Mouse (Mus musculus) heart, embryonic 12.5 days (tissue): ENCODE measurements at regions not wholly inside any gene's neighbourhood (a gene's known extent, or its start where the extent isn't known, plus 50 kb on each side); places are given as distances from the start of the nearest gene placed in this dataset.

Source experiments
- ATAC-seq: fragments of 200-750 bp; cut with Nextera tagmentation; 2 replicates; pipeline ENCODE4 v1.8.0; 2017; ENCODE audit warnings: moderate TSS enrichment, moderate library complexity; ENCODE audit not compliant: insufficient number of reproducible peaks, low FRiP score
- H3K27ac ChIP-seq: fragments of 300-500 bp; sonication (generic); 2 replicates; pipeline ENCODE4 v1.5.1; 2016; ENCODE audit warnings: mild to moderate bottlenecking, moderate library complexity; ENCODE audit not compliant: poor library complexity, severe bottlenecking
- H3K27me3 ChIP-seq: fragments of 300-500 bp; sonication (generic); replicated peaks from 2 replicates; pipeline ENCODE4 v1.6.1; 2016; ENCODE audit warnings: mild to moderate bottlenecking, moderate library complexity
- H3K36me3 ChIP-seq: fragments of 300-500 bp; sonication (generic); 2 replicates; pipeline ENCODE4 v1.6.1; 2016; ENCODE audit warnings: mild to moderate bottlenecking, moderate library complexity
- H3K4me1 ChIP-seq: fragments of 300-500 bp; sonication (generic); replicated peaks from 2 replicates; pipeline ENCODE4 v1.6.1; 2016; ENCODE audit warnings: mild to moderate bottlenecking
- H3K4me2 ChIP-seq: fragments of 300-500 bp; sonication (generic); 2 replicates; pipeline ENCODE4 v1.6.1; 2016; ENCODE audit warnings: mild to moderate bottlenecking, moderate library complexity
- H3K4me3 ChIP-seq: fragments of 300-500 bp; sonication (generic); 2 replicates; pipeline ENCODE4 v1.5.1; 2016; ENCODE audit warnings: mild to moderate bottlenecking
- H3K9ac ChIP-seq: fragments of 300-500 bp; sonication (generic); 2 replicates; pipeline ENCODE4 v1.6.1; 2016; ENCODE audit warnings: mild to moderate bottlenecking, moderate library complexity
- H3K9me3 ChIP-seq: fragments of 300-500 bp; sonication (generic); replicated peaks from 2 replicates; pipeline ENCODE4 v1.6.1; 2016; ENCODE audit warnings: mild to moderate bottlenecking, moderate library complexity
- WGBS: fragments of 180-500 bp; shearing (Covaris S2); methylation state at CpG from one replicate; pipeline ENCODE4 v1.1.7; 2016; 5-methylcytosine and 5-hydroxymethylcytosine counted together

GRCm38 (mm10) chr6:147723336-147723735, 247.7 kb downstream of the Ccdc91 start:
- Histone ChIP-seq H3K27me3 (no peaks in the 10 kb centered on the region), H3K4me1 (peaks cover 8% of the 10 kb centered on the region), H3K27ac (no peak overlapping the region), H3K4me2 (no peak overlapping the region), H3K9me3 (no peaks in the 10 kb centered on the region), H3K36me3 (no peaks in the 10 kb centered on the region), H3K9ac (no peak overlapping the region), H3K4me3 (no peak overlapping the region)
- WGBS, result 83% methylated on average over 5 of the region's 5 CpGs
- no peak for ATAC-seq

- Histone ChIP-seq H3K27me3 (no peaks in the 10 kb centered on the region), H3K4me2 (no peak overlapping the region), H3K9ac (no peak overlapping the region), H3K36me3 (no peaks in the 10 kb centered on the region), H3K9me3 (no peaks in the 10 kb centered on the region), H3K4me1 (peaks cover 4% of the 10 kb centered on the region; the same call in 1 of the 2 replicates), H3K27ac (no peak overlapping the region), H3K4me3 (no peak overlapping the region)
- no peak for ATAC-seq
- 79% methylated on average over 4 of the region's 4 CpGs for WGBS
These were observed 251.4 kb downstream of the Ccdc91 start for GRCm38 (mm10) chr6:147726987-147727386.

GRCm38 (mm10) chr6:147727644-147728533, 252.3 kb downstream of the Ccdc91 start:
- WGBS, result 79% methylated on average over 6 of the region's 6 CpGs
- ATAC-seq, result no peak
- Histone ChIP-seq H3K27me3 (no peaks in the 10 kb centered on the region), H3K9ac (no peak overlapping the region), H3K4me1 (peaks cover 4% of the 10 kb centered on the region; the same call in 1 of the 2 replicates), H3K36me3 (no peaks in the 10 kb centered on the region), H3K4me3 (no peak overlapping the region), H3K9me3 (no peaks in the 10 kb centered on the region), H3K4me2 (no peak overlapping the region), H3K27ac (no peak overlapping the region)

- Histone ChIP-seq H3K4me1 (peaks cover 4% of the 10 kb centered on the region; the same call in 1 of the 2 replicates), H3K9me3 (no peaks in the 10 kb centered on the region), H3K4me3 (no peak overlapping the region), H3K4me2 (no peak overlapping the region), H3K36me3 (no peaks in the 10 kb centered on the region), H3K27me3 (no peaks in the 10 kb centered on the region), H3K27ac (no peak overlapping the region), H3K9ac (no peak overlapping the region)
- no peak for ATAC-seq
These were observed 254.1 kb downstream of the Ccdc91 start for GRCm38 (mm10) chr6:147729721-147730120.

DNA sequence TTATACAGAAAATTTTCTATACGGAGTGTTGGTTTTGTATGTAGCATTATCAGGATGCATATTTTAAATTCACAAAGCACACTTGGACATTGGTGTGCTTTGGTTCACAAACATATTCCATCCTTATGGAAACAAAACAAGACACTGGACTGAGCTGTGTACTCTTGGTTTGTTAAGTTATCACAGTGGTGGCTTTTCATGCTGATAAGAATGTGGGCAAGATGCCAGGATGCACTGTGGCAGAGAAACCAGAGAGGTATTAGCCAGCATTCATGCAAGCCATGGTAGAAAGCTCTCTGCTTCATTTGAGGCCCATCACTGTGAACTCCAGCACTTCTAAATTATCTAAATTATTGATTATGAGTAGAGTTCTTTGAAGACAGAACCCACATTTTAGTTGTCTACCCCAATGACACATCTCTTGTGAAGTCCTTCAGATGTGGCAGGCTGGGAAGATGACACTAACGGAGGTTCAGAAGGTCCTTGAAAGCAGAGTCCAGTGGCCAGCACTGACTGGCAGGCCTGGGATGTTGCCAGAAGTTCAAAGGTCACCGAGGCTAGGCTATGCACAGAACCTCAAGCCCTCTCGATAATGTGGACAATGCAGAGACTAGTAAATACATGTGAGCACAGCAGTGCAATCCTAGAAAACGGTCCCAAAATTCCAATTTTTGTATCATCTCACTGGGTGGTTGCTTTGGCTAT, 263.1 kb downstream of the Ccdc91 start:
- H3K4me1 ChIP-seq, result peaks cover 19% of the 10 kb centered on the region
- H3K27ac ChIP-seq, result no peak overlapping the region
- H3K4me2 ChIP-seq, result no peak overlapping the region
- no peak for ATAC-seq
- 75% methylated on average over 5 of the region's 5 CpGs for WGBS
- no peak overlapping the region for H3K4me3 ChIP-seq
- H3K9ac ChIP-seq, result no peak overlapping the region
- no peaks in the 10 kb centered on the region for H3K36me3 ChIP-seq
- H3K9me3 ChIP-seq, result no peaks in the 10 kb centered on the region
- H3K27me3 ChIP-seq, result no peaks in the 10 kb centered on the region

GRCm38 (mm10) chr6:147741446-147741845, 265.8 kb downstream of the Ccdc91 start:
- Histone ChIP-seq H3K4me3 (no peak overlapping the region), H3K27me3 (no peaks in the 10 kb centered on the region), H3K27ac (no peak overlapping the region), H3K9ac (no peak overlapping the region), H3K36me3 (no peaks in the 10 kb centered on the region), H3K4me1 (peaks cover 25% of the 10 kb centered on the region), H3K9me3 (no peaks in the 10 kb centered on the region), H3K4me2 (no peak overlapping the region)
- WGBS, result 88% methylated on average over 7 of the region's 7 CpGs
- no peak for ATAC-seq

DNA sequence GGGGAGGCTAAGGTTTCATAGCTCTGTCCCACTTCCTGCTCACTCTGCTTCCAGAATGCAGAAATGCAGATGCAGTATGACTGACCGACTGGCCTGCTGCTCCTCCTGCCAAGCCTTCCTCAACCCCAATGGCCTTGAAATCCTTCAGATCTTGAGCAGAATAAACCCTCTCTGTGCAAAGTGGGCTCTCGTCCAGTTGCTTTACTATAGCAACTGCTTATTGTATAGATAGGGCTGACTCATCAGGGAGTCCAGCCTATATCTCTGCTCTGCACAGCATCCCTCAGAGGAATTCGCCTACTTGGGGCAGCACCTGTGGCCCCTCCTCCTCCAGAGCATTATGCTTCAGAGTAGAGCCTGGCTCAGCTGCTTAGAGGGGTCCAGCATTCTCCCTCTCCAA, 268.5 kb downstream of the Ccdc91 start:
- H3K27me3 ChIP-seq, result no peaks in the 10 kb centered on the region
- 39% methylated on average over 3 of the region's 3 CpGs for WGBS
- H3K9me3 ChIP-seq, result no peaks in the 10 kb centered on the region
- H3K4me3 ChIP-seq, result no peak overlapping the region
- H3K4me2 ChIP-seq, result no peak overlapping the region
- H3K36me3 ChIP-seq, result no peaks in the 10 kb centered on the region
- peak; percentile 67 for ATAC-seq
- H3K4me1 ChIP-seq, result peaks cover 20% of the 10 kb centered on the region
- H3K27ac ChIP-seq, result 0 out of 2 replicates have a peak overlapping the region, but pooled peaks have one; percentile 2
- H3K9ac ChIP-seq, result no peak overlapping the region

GRCm38 (mm10) chr6:147745690-147746089, 270.1 kb downstream of the Ccdc91 start:
- H3K27me3 ChIP-seq, result no peaks in the 10 kb centered on the region
- no peaks in the 10 kb centered on the region for H3K36me3 ChIP-seq
- no peak overlapping the region for H3K9ac ChIP-seq
- no peak overlapping the region for H3K4me3 ChIP-seq
- no peaks in the 10 kb centered on the region for H3K9me3 ChIP-seq
- ATAC-seq, result no peak
- H3K4me2 ChIP-seq, result no peak overlapping the region
- no peak overlapping the region for H3K27ac ChIP-seq
- peaks cover 10% of the 10 kb centered on the region for H3K4me1 ChIP-seq
- WGBS, result 68% methylated on average over 2 of the region's 2 CpGs

DNA sequence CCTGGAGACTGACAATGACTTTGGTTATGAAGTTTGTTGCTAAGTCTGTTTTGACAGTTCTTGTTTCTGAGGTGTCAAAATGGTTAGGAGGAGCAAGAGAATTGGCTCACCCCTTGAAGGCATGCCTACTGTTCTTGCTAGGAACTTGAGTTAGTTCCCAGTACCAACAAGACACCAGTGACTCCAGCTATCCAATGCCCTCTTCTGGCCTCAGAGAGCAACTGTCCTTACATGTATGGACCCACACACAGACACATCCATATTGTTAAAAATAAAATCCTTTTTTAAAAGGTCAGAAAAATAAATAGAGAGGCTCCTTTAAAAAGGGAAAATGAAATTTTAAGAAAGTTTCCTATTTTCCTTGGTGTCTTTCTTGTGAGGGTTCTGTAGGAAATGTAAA, 272.3 kb downstream of the Ccdc91 start:
- H3K27me3 ChIP-seq, result no peaks in the 10 kb centered on the region
- no peak overlapping the region for H3K4me3 ChIP-seq
- ATAC-seq, result no peak
- no peaks in the 10 kb centered on the region for H3K36me3 ChIP-seq
- H3K9ac ChIP-seq, result no peak overlapping the region
- peaks cover 22% of the 10 kb centered on the region for H3K4me1 ChIP-seq
- no peak overlapping the region for H3K27ac ChIP-seq
- no peak overlapping the region for H3K4me2 ChIP-seq
- no peaks in the 10 kb centered on the region for H3K9me3 ChIP-seq

DNA sequence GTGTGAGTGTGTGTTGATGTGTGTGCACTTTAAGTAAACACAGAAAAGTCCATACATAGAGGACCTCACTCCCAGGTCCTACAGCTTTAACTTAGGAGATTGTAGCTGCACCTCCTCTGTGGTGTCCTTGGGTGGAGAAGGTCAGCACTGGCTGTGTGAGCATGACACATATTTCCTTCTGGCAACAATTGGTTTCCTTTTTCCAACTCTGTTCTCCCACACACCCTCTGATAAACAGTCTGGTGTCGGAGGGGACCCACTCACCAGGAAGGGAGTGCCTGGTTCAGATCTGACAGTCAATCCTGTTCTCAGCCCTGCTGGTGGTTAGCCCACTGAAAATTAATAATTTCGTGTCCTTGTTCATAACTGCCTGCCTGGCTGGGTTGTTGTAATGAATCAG, 276.7 kb downstream of the Ccdc91 start:
- peak; percentile 91 for ATAC-seq
- 28% methylated on average over 2 of the region's 2 CpGs for WGBS
- peak overlapping the region; percentile 62 for H3K27ac ChIP-seq

DNA sequence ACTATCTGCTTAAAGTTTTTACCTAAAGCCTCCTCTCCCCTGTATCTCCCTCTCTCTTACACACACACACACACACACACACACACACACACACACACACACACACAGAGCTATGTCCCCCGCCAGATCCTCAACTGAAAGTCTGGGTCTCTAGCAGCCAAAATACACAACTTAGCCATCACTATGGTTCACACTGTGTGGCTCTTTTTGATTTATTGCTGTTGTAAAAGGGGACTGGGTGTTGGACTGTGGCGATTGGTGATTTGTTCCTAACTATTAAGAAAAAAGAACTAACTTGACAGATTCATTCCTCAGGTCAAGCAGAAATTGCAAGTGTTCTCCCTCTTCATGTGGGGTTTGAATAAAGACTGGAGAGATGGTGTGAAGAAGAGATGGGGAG, 278.2 kb downstream of the Ccdc91 start:
- H3K27ac ChIP-seq, result no peak overlapping the region
- no peak for ATAC-seq
- WGBS, result 71% methylated on average over 2 of the region's 2 CpGs
- H3K9me3 ChIP-seq, result no peaks in the 10 kb centered on the region
- no peak overlapping the region for H3K9ac ChIP-seq
- no peaks in the 10 kb centered on the region for H3K27me3 ChIP-seq
- H3K4me2 ChIP-seq, result no peak overlapping the region
- peaks cover 16% of the 10 kb centered on the region for H3K4me1 ChIP-seq
- no peak overlapping the region for H3K4me3 ChIP-seq
- H3K36me3 ChIP-seq, result no peaks in the 10 kb centered on the region

More for the DNA sequence above, 276.7 kb downstream of the Ccdc91 start:
- H3K4me1 ChIP-seq, result peaks cover 16% of the 10 kb centered on the region
- H3K9me3 ChIP-seq, result no peaks in the 10 kb centered on the region
- H3K4me2 ChIP-seq, result no peak overlapping the region
- H3K4me3 ChIP-seq, result no peak overlapping the region
- H3K9ac ChIP-seq, result no peak overlapping the region
- no peaks in the 10 kb centered on the region for H3K27me3 ChIP-seq
- H3K36me3 ChIP-seq, result no peaks in the 10 kb centered on the region
